ENCODE assay signal across 25 mouse cellular contexts in genomic region chr16:94535716-94536115, GRCm38 (mm10).
"Had no signal": no experiment of that assay in that cellular context is flagged by ENCODE, and none has a peak within 500 bp of the region (broad histone marks: within the 10 kb centered on the region; RNA-seq: fewer than 3 reads in every experiment).

No protein-coding gene starts in this region.

- H3K4me1 ChIP-seq: hindbrain, embryonic 13.5 days; hindbrain, embryonic 15.5 days had no signal

- H3K36me3 ChIP-seq: heart, embryonic 10.5 days; heart, embryonic 13.5 days; heart, embryonic 15.5 days; hindbrain, embryonic 13.5 days; hindbrain, embryonic 15.5 days; kidney, embryonic 15.5 days; limb, embryonic 13.5 days; limb, embryonic 15.5 days; liver, embryonic 13.5 days had no signal

- DNase-seq: forebrain, postnatal 0 days; gastrocnemius, postnatal 14 days; gastrocnemius, postnatal 36 days; heart, adult 11 months; heart, postnatal 14 days; heart, postnatal 36 days; kidney, adult 11 months; kidney, adult 2 months; kidney, adult 9 months; kidney, postnatal 14 days; kidney, postnatal 36 days; layer of hippocampus, adult 9-11 months; layer of hippocampus, postnatal 36 days; left cerebral cortex, postnatal 4 days; liver, embryonic 13.5 days had no signal

- H3K27ac ChIP-seq: heart, embryonic 10.5 days; heart, embryonic 13.5 days; hindbrain, embryonic 13.5 days; hindbrain, embryonic 15.5 days; hindbrain, postnatal 0 days; kidney, embryonic 15.5 days; kidney, postnatal 0 days; limb, embryonic 15.5 days; liver, embryonic 13.5 days had no signal

- H3K4me2 ChIP-seq: heart, embryonic 13.5 days; heart, embryonic 15.5 days; hindbrain, embryonic 13.5 days; hindbrain, embryonic 15.5 days; kidney, embryonic 15.5 days; limb, embryonic 13.5 days; limb, embryonic 15.5 days; liver, embryonic 13.5 days had no signal

- H3K9ac ChIP-seq: forebrain, postnatal 0 days; heart, embryonic 13.5 days; hindbrain, embryonic 13.5 days; hindbrain, embryonic 15.5 days; kidney, embryonic 15.5 days; limb, embryonic 13.5 days; limb, embryonic 15.5 days; liver, embryonic 13.5 days had no signal

- H3K4me3 ChIP-seq: heart, embryonic 10.5 days; heart, embryonic 13.5 days; heart, embryonic 15.5 days; hindbrain, embryonic 13.5 days; hindbrain, embryonic 15.5 days; kidney, embryonic 15.5 days; limb, embryonic 13.5 days; limb, embryonic 15.5 days; liver, embryonic 13.5 days had no signal

- H3K27me3 ChIP-seq: heart, embryonic 13.5 days; heart, embryonic 15.5 days; hindbrain, embryonic 13.5 days; hindbrain, embryonic 15.5 days; kidney, embryonic 15.5 days; limb, embryonic 13.5 days; limb, embryonic 15.5 days; liver, embryonic 13.5 days had no signal
